Mouse (Mus musculus) lung, postnatal 0 days (tissue): Measurements from ENCODE around the gene Gm17617. TPM values are rescaled to one million over a fixed set of nuclear protein-coding genes. Genes with fewer than 3 reads are reported as not detected.

ENCODE experiments used
- ATAC-seq: fragments of 200-750 bp; cut with Nextera tagmentation; 2 replicates; pipeline ENCODE4 v1.8.0; 2017; ENCODE audit warnings: moderate library complexity
- DNase-seq: peaks from one replicate; pipeline ENCODE4 v3.0.0-alpha.2; 2016; ENCODE audit warnings: low spot score
- H3K27ac ChIP-seq: fragments of 300-500 bp; sonication (generic); 2 replicates; pipeline ENCODE4 v1.5.1; 2014; ENCODE audit warnings: antibody characterized with exemption, mild to moderate bottlenecking, low read length, mixed read lengths
- H3K27me3 ChIP-seq: fragments of 300-500 bp; sonication (generic); replicated peaks from 2 replicates; pipeline ENCODE4 v1.6.1; 2014; ENCODE audit warnings: low read length, mixed read lengths; ENCODE audit not compliant: insufficient read depth
- H3K36me3 ChIP-seq: fragments of 300-500 bp; sonication (generic); 2 replicates; pipeline ENCODE4 v1.6.1; 2014; ENCODE audit warnings: low read length, mixed read lengths; ENCODE audit not compliant: insufficient read depth
- H3K4me1 ChIP-seq: fragments of 300-500 bp; sonication (generic); 2 replicates; pipeline ENCODE4 v1.6.1; 2014; ENCODE audit warnings: antibody characterized with exemption, low read depth, low read length, mixed read lengths; ENCODE audit not compliant: insufficient read depth
- H3K4me2 ChIP-seq: fragments of 300-500 bp; sonication (generic); replicated peaks from 2 replicates; pipeline ENCODE4 v1.6.1; 2014; ENCODE audit warnings: low read depth, mild to moderate bottlenecking, low read length, moderate library complexity, mixed read lengths
- H3K4me3 ChIP-seq: fragments of 300-500 bp; sonication (generic); 2 replicates; pipeline ENCODE4 v1.5.1; 2014; ENCODE audit warnings: low read depth, low read length
- H3K9ac ChIP-seq: fragments of 300-500 bp; sonication (generic); replicated peaks from 2 replicates; pipeline ENCODE4 v1.6.1; 2014; ENCODE audit warnings: low read depth, mild to moderate bottlenecking
- H3K9me3 ChIP-seq: fragments of 300-500 bp; sonication (generic); 2 replicates; pipeline ENCODE4 v1.6.1; 2016; ENCODE audit warnings: low read length, mixed read lengths
- CTCF ChIP-seq: IDR thresholded peaks from 2 replicates; pipeline ENCODE4 v1.5.1; 2016; ENCODE audit warnings: antibody characterized with exemption, mild to moderate bottlenecking
- EP300 ChIP-seq: IDR thresholded peaks from 2 replicates; pipeline ENCODE4 v1.6.1; 2016; ENCODE audit warnings: antibody characterized with exemption, mild to moderate bottlenecking, control low read depth
- WGBS: fragments of 180-500 bp; shearing (Covaris S2); extraction: QIAGEN DNeasy Blood & Tissue Kit; methylation state at CpG from one replicate; pipeline ENCODE4 v1.1.7; 2014; 5-methylcytosine and 5-hydroxymethylcytosine counted together
- polyA plus RNA-seq: library from polyadenylated mRNA; unstranded; fragments of >200 nt; fragmentation: Nextera tagmentation; extraction: Ambion mirVana; gene quantifications from 2 replicates; pipeline ENCODE4 v1.2.1, GENCODE M21; 2015

Gene Gm17617
- polyA plus RNA-seq, 1 experiment from 2014 or later, result not detected

GRCm38 (mm10) chr13:55107116-55107515, 26.2 kb downstream of the Gm17617 start:
- DNase-seq, result no peak
- ATAC-seq, result no peak
- H3K9ac ChIP-seq, result no peak overlapping the region
- TF ChIP-seq CTCF (no peak), EP300 (no peak)
- no peaks in the 10 kb centered on the region for H3K27me3 ChIP-seq
- no peaks in the 10 kb centered on the region for H3K9me3 ChIP-seq
- no peak overlapping the region for H3K4me2 ChIP-seq
- H3K4me1 ChIP-seq, result peaks cover 6% of the 10 kb centered on the region; the same call in 1 of the 2 replicates
- no peaks in the 10 kb centered on the region for H3K36me3 ChIP-seq
- no peak overlapping the region for H3K4me3 ChIP-seq
- 85% methylated on average over 4 of the region's 4 CpGs for WGBS
- no peak overlapping the region for H3K27ac ChIP-seq

- no peak for ATAC-seq
- DNase-seq, result no peak
These were observed 27.2 kb downstream of the Gm17617 start for GRCm38 (mm10) chr13:55105953-55106691.

DNA sequence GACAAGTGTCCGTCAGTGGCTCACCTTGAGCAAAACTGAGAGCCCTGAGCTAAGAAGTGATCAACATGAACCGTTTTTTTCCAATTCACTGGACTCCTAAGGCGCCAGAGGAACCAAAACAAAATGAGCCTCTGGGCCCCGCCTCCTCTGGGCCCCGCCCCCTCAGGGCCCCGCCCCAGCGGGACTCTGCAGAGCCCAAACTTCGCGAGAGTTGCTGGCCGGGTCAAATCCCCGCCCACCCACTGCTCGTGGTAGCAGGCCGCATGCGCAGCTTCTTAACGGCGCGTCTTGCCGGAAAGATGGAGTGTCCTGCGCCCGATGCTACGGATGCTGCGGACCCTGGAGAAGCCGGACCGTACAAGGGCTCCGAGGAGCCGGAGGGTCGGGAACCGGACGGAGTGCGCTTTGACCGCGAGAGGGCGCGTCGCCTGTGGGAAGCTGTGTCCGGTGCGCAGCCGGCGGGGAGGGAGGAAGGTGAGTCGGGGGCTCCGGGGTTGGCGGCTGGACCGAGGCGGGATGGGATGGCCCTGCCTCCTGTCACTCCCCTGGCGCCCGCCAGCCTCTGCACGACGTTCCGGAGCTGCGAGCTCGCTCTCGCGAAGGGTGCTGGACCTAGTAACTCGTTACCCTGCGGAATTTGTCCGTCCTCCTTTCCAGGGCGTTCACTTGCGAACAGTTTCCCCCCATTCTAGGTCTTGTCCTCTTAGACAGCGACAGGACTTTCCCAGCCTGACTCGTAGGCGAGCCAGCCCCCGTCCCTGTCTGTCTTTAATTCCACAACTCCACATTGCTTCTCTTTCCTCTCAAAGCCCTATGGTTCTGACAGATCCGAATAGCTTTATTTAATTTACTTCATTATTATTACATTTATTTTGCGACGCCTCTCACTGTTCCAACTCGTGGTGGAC, 28.0 kb downstream of the Gm17617 start, which contains the start of gene Zfp346:
TSS of gene Zfp346 (plus strand) at position 267 of the 908 bp plus-strand sequence.
- peak within 1 kb of the TSS; percentile 68 for H3K4me2 ChIP-seq
- H3K9me3 ChIP-seq, result no peaks in the 10 kb centered on the region
- DNase-seq (peak; percentile 99), ATAC-seq (peak; percentile 98)
- no peaks in the 10 kb centered on the region for H3K27me3 ChIP-seq
- WGBS, result under 1% methylated on average over 56 of the region's 66 CpGs
- no peaks in the 10 kb centered on the region for H3K36me3 ChIP-seq
- H3K4me3 ChIP-seq, result peak within 1 kb of the TSS; percentile 71
- peak within 1 kb of the TSS; percentile 57 for H3K9ac ChIP-seq
- peaks cover 6% of the 10 kb centered on the region; the same call in 1 of the 2 replicates for H3K4me1 ChIP-seq
- H3K27ac ChIP-seq, result peak within 1 kb of the TSS; percentile 81
- no peak for TF ChIP-seq EP300
- TF ChIP-seq CTCF, result peak; percentile 62

More at GRCm38 (mm10) chr13:55105953-55106691, 27.2 kb downstream of the Gm17617 start:
- H3K36me3 ChIP-seq, result no peaks in the 10 kb centered on the region
- 12% methylated on average over 8 of the region's 8 CpGs for whole genome bisulfite sequencing
- peak overlapping the region; percentile 57 for H3K9ac ChIP-seq
- peaks cover 6% of the 10 kb centered on the region; the same call in 1 of the 2 replicates for H3K4me1 ChIP-seq
- H3K4me3 ChIP-seq, result peak overlapping the region; percentile 71
- peak overlapping the region; percentile 68 for H3K4me2 ChIP-seq
- TF ChIP-seq CTCF (no peak), EP300 (no peak)
- H3K27ac ChIP-seq, result no peak overlapping the region
- H3K9me3 ChIP-seq, result no peaks in the 10 kb centered on the region
- no peaks in the 10 kb centered on the region for H3K27me3 ChIP-seq

DNA sequence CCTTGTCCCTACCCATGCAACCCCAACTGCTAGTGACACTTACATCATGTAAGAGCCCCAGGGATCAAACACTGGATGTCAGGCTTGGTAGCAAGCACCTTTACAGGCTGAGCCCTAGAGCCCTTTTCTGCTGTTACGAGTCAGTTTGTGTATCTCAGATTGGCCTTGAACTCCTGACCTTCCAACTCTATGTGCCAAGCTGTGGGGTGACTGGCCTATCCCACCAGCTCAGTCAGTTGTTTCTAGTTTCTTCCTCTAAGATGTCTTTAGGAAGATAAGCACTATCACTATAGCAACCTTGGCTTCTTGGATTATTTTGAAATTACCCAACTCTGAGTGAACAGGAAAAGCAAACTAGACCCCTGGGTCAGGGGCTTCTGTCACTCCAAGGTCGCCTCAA, 30.0 kb downstream of the Gm17617 start:
- Histone ChIP-seq H3K9ac (no peak overlapping the region), H3K27ac (no peak overlapping the region), H3K36me3 (no peaks in the 10 kb centered on the region), H3K4me1 (peaks cover 9% of the 10 kb centered on the region; the same call in 1 of the 2 replicates), H3K4me3 (no peak overlapping the region), H3K4me2 (no peak overlapping the region), H3K27me3 (no peaks in the 10 kb centered on the region), H3K9me3 (no peaks in the 10 kb centered on the region)
- 41% methylated on average over 2 of the region's 2 CpGs for WGBS
- ATAC-seq (no peak), DNase-seq (no peak)
- TF ChIP-seq CTCF (no peak), EP300 (no peak)

DNA sequence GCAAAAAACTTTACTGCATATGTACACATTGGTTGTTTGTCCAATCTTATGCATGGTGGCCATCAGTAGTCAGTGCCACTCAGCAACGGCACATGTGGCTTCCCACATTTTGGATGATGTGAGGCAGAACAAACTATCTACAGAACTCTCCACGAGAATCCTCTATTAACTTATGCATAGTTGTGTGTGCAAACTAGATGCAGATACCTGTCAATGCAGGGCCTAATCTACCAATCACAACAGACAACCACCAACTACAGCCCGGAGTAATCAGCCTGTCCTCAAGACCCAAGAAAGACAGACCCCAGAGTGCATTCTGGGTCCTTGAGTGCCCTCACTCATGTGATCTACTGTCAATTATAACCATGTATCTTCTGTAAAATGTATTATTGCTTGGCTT, 31.0 kb downstream of the Gm17617 start:
- no peak for TF ChIP-seq CTCF
- no peak for TF ChIP-seq EP300
- H3K27ac ChIP-seq, result no peak overlapping the region
- WGBS, result 90% methylated on average over 3 of the region's 3 CpGs
- no peaks in the 10 kb centered on the region for H3K36me3 ChIP-seq
- no peak overlapping the region for H3K4me2 ChIP-seq
- H3K4me1 ChIP-seq, result peaks cover 9% of the 10 kb centered on the region; the same call in 1 of the 2 replicates
- H3K4me3 ChIP-seq, result no peak overlapping the region
- no peaks in the 10 kb centered on the region for H3K27me3 ChIP-seq
- no peaks in the 10 kb centered on the region for H3K9me3 ChIP-seq
- H3K9ac ChIP-seq, result no peak overlapping the region
- no peak for DNase-seq
- ATAC-seq, result no peak

- H3K4me2 ChIP-seq, result no peak overlapping the region
- WGBS, result 89% methylated on average over 11 of the region's 11 CpGs
- H3K4me3 ChIP-seq, result no peak overlapping the region
- H3K9me3 ChIP-seq, result no peaks in the 10 kb centered on the region
- no peaks in the 10 kb centered on the region for H3K27me3 ChIP-seq
- DNase-seq, result no peak
- H3K27ac ChIP-seq, result no peak overlapping the region
- H3K9ac ChIP-seq, result no peak overlapping the region
- no peaks in the 10 kb centered on the region for H3K36me3 ChIP-seq
- no peak for TF ChIP-seq EP300
- ATAC-seq, result no peak
- H3K4me1 ChIP-seq, result peaks cover 9% of the 10 kb centered on the region; the same call in 1 of the 2 replicates
These were observed 31.7 kb downstream of the Gm17617 start for GRCm38 (mm10) chr13:55101627-55102026.
